Mouse (Mus musculus) central nervous system, embryonic 11.5 days (tissue): ENCODE data around the gene Gm5136. TPM values are rescaled to one million over a fixed set of nuclear protein-coding genes. Genes with fewer than 3 reads are reported as not detected.

Experiments used
- polyA plus RNA-seq: library from polyadenylated mRNA; depleted of rRNA; stranded (reverse); fragments of >200 nt; gene quantifications from 2 replicates; pipeline ENCODE4 v1.2.3, GENCODE M21; 2012; rRNA removed

Gm5136 gene
- 0.11 and 0.12 TPM in 2 replicates for polyA plus RNA-seq

DNA sequence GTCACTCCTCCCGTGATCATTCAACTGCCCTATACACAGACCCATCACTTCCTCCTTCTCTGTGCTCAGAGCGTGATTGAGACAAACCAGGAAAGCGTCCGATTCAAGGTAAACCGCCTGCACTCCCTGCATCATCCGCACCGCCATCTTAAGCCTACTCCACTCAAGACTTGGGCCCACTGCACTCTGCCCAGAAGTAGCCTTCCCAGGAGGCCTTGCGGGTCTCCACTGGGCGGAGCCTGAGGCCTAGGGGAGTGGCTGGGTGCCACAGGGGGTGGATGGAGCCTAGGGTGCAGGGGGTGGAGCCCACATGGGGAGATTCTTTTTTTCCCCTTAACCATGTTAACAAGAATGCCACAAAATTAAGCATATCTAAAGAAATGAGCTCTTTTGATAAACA lies at the start of gene Gm5136:
Gene Gm5136, minus strand, starts transcription at position 215 of the 400 bp plus-strand sequence.

